Mouse (Mus musculus) kidney, postnatal 10 days (tissue): ENCODE results near the gene Ints6l.

Source experiments
- DNase-seq: peaks from one replicate; pipeline ENCODE4 v3.0.0; 2021; ENCODE audit warnings: mixed read lengths

Gene Ints6l

DNA sequence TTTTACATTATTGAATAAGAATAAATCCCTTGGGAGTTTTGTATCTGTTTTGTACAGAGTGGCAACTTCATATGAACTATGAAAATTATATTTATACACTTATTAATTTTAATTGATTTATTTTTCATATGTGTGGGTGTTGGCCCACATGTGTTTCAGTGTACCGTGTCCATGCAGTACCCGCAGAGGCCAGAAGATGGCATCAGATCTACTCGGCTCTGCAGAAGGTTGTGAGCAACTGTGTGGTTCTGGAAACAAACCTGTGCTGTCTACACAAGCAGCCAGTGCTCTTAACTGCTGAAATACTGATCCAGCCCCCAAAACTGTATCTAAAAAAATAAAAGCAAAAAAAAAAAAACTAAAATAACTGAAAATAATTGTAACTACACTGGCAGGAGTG is 76.6 kb downstream of the Ints6l start:
- DNase-seq: peak; percentile 77

DNA sequence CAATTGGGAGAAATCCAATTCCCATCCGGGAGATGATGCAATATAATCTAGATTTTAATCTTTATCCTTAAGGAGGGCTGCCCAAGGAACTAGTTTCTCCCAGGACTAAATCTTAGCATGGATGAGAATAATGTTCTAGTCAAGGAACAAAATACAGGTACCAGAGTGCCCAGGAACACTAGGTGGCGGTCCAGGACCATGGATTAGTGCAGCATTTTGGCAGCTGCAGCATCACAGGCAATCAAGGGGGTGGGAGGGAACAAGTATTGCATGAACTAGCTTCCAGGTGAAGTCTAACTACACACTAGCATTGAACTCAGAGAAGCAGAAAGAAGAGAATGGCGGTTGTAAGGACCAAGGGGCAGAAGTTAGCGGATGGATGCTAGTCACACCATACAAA is 82.5 kb downstream of the Ints6l start:
- DNase-seq: peak; percentile 44

DNA sequence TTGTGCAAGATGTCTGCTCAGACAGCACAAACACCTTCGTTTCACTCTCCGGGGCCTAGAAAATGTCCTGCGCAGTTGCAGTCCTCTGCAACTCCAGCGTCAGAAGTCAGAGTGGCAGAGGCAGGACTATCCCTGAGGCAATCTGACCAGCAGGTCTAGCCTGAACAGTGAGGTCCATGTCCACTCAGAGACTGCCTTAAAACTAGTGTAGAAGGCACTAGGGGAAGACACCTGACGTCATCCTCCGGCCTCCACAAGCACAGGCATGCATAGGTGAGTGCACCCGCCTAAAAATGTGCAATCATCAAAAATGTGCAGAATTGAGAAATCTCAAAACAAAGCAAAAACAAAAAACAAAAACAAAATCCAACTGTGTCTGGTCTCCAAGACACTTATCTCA is 94.8 kb downstream of the Ints6l start, which contains the start of gene Gm648:
Gene Gm648, minus strand, starts transcription at position 101 of the 400 bp plus-strand sequence.
- no peak for DNase-seq

DNA sequence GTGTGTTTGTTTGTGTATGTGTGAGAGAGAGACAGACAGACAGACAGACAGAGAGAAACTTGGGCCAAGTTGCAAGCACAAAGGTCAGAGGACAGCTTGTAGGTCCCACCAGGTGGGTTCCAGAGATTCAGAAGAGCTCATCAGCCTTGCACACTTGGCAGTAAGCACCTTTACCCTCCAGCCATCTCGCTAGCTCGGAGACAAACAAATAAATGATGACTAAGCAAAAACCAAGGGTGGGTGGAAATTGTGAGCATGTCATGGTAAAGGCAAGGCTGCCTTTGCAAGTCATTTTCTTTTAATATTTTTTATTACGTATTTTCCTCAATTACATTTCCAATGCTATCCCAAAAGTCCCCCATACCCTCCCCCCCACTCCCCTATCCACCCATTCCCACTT is 98.9 kb downstream of the Ints6l start:
- no peak for DNase-seq
